Mouse (Mus musculus) common myeloid progenitor, adult 5-6 weeks (primary cell): ENCODE data around the gene Adamts5. TPM values are rescaled to one million over a fixed set of nuclear protein-coding genes. Genes with fewer than 3 reads are reported as not detected.

Experiments used
- ATAC-seq: replicated peaks from 2 replicates; pipeline ENCODE4 v1.8.0; 2016; ENCODE audit warnings: low read depth, mild to moderate bottlenecking, moderate TSS enrichment, inconsistent platforms; ENCODE audit not compliant: poor library complexity, severe bottlenecking
- total RNA-seq: library from RNA; stranded (forward); fragments of 200-1000, 187-1606 nt; gene quantifications from 2 replicates; pipeline ENCODE4 v1.2.3, GENCODE M21; 2017

The Adamts5 gene
- total RNA-seq, 1 experiment from 2014 or later, result not detected

DNA sequence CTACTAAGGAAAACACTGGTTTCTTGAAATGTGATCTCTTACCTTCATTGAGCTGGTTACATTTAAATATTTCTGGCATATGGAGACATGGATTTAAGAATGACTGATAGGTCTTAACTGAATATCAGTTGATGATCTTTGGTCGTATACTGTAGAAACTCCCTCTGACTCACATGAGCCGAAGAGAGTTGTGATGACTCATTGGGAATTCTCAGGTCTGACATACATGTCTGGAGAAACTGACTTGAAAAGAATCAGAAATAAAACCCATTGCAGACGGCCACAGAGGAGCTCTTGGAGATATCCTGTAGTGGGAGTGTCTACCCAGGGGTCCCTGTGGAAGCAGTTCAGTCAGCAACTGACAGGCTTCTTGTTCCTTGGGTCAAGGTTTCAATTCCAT is 74.6 kb downstream of the Adamts5 start:
- ATAC-seq, result no peak

DNA sequence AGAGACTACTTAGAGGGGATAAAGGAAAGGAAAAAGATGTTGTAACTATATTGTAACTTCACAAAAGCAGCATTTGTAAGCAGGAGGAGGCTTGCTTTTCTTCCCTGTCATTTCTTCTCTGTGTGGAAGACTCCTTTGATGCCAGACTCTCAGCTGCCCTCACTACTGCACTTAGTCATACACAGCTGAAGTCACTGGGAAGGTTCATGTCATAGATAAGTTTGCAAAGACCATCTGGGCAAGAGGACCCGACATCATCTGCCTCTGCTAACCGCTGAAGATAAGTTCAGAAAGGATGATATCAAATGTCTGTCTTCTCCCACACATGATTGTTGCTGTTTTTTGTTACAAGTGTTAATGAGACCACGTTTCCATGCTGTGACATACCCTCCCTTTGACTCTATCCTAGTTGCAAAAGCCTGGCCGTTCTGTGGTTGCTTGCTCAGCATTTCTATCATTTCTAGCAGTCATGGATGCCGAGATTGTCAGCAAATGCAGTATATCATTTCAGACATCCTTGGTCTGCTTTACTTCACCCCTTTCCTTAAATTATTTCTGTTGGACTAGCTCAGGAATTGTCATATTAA is 79.2 kb downstream of the Adamts5 start:
- ATAC-seq, result no peak

DNA sequence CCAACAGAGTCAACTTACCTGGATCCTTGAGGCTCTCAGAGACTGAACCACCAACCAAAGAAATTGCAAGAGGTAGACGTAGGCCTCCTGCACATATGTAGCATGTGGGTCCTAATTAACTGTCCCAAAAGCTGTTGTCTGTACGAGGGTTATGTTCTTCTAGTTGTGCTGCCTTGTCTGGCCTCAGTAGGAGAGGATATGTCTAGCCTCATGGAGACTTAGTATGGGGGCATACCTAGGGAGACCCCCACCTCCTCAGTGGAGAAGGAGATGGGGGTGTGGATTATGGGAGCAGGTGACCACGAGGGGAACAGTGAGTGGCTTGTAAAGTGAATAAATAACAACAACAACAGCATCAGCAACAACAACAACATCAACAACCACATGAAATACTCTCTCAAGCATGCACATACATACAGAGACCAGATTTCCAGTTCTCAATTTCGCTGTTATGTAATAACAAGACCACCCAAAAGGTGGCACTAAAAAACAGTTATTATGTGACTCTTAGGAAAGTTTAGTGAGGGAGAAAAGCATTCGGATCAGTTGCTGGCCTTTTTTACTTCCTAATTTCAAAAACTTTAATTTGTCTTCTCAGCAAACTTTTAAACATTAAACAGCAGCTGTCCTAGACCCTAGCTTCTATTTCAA is 81.7 kb downstream of the Adamts5 start:
- peak; percentile 66; the same call in 1 of the 2 replicates for ATAC-seq

- no peak for ATAC-seq
Observed at GRCm38 (mm10) chr16:85814116-85814515, 87.5 kb downstream of the Adamts5 start.

DNA sequence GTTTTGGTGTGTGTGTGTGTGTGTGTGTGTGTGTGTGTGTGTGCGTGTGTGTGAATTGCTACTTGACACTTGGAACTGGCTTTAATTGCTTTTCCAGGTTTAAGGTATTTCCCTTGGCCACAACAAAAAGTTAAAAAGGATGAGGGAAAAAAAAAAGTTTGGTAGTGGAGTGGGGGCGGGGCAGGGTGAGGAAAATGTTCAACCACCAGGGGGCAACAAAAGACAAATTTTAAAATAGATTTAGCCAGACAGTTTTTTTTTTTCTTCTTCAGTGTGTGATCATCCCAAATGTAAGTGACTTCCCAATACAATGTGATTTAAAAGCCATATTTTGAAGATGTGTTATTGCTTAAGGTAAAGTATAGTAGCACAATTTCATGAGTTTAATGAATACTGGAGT is 94.0 kb downstream of the Adamts5 start:
- ATAC-seq, result peak; percentile 42; the same call in 1 of the 2 replicates

GRCm38 (mm10) chr16:85807072-85807471 is 94.6 kb downstream of the Adamts5 start:
- 0 out of 2 replicates have a peak, but pooled peaks have one; percentile 42 for ATAC-seq

Other genes with a start within 250 kb of the Adamts5 start
- 0.41 and 0.49 TPM in 2 replicates for gene Adamts1, start 98.7 kb downstream of the Adamts5 start, total RNA-seq